Mouse (Mus musculus): ENCODE data around the gene Fam71e2. TPM values are rescaled to one million over a fixed set of nuclear protein-coding genes. Genes with fewer than 3 reads are reported as not detected.
A peak's percentile ranks its signal among the peaks of the same experiment; 100 is the strongest.
"Not testable (repeated sequence)": the region's sequence is repeated elsewhere in the genome, so short reads cannot be mapped to it uniquely, and the experiment has no call there.

Gene Fam71e2
- polyA plus RNA-seq (2014; fragmentation: Nextera tagmentation; extraction: Ambion mirVana) = not detected in 2 replicates

DNA sequence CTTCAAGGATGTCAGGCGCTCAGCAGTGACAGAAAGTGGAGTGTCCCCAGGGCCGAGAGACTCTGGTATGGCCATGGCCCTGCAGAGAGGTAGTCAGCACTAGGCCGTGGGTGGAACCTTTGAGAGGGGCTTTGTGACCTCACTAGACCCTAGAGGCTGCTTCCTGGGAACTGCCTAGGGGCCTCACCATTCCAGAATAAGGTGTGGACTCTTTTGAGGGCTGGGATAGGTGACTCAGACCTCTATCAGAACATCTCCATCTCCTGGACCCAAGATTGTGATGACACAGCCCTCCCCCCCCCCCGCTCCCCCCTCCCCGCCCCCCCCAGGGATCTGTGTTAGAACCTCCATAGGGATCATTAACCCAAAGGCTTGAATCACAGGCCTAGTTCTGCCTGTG lies at the start of gene Fam71e2:
Gene Fam71e2, minus strand, starts transcription at position 101 of the 400 bp plus-strand sequence.
- H3K9ac ChIP-seq (ENCODE audit: low read length) = no peak within 1 kb of the TSS
- H3K4me2 ChIP-seq = no peak within 1 kb of the TSS
- 78% methylated on average over 4 of the region's 5 CpGs for WGBS
- H3K4me1 ChIP-seq (ENCODE audit: control insufficient read depth, insufficient read depth, low read length) = no peaks in the 10 kb centered on the region
- no peak within 1 kb of the TSS for H3K27ac ChIP-seq (ENCODE audit: low read depth, low read length)
- DNase-seq (ENCODE audit: low spot score, missing footprints) (no peak), ATAC-seq (ENCODE audit: low FRiP score) (no peak)
- peaks cover 6% of the 10 kb centered on the region for H3K27me3 ChIP-seq (ENCODE audit: control insufficient read depth, insufficient read depth, low read length)
- H3K9me3 ChIP-seq (ENCODE audit: control insufficient read depth, low read length) = no peaks in the 10 kb centered on the region
- H3K36me3 ChIP-seq (ENCODE audit: control insufficient read depth, insufficient read depth, low read length) = no peaks in the 10 kb centered on the region
- no peak within 1 kb of the TSS for H3K4me3 ChIP-seq (ENCODE audit: low read depth, low read length)

DNA sequence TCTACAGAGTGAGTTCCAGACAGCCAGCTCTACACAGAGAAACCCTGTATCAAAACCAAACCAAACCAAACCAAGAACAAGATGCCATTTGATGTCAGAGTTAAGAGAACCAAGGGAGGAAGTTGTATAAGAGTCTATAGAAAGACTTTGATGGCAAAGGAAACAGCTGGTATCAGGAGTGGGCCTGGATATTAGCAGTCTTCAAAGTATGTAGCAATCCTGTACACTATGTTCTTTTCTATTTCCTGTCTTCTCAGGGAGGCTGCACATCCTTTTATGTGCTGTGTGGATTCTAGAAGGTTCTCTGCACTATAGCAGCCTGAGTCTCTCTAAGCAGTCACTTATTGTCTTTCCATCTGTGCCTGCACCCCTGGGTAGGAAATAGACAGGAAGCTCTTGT lies 45.5 kb upstream of the Fam71e2 start:
- Histone ChIP-seq H3K9ac (ENCODE audit: low read length) (no peak overlapping the region), H3K4me2 (no peak overlapping the region)
- no peak for DNase-seq (ENCODE audit: low spot score, missing footprints)

DNA sequence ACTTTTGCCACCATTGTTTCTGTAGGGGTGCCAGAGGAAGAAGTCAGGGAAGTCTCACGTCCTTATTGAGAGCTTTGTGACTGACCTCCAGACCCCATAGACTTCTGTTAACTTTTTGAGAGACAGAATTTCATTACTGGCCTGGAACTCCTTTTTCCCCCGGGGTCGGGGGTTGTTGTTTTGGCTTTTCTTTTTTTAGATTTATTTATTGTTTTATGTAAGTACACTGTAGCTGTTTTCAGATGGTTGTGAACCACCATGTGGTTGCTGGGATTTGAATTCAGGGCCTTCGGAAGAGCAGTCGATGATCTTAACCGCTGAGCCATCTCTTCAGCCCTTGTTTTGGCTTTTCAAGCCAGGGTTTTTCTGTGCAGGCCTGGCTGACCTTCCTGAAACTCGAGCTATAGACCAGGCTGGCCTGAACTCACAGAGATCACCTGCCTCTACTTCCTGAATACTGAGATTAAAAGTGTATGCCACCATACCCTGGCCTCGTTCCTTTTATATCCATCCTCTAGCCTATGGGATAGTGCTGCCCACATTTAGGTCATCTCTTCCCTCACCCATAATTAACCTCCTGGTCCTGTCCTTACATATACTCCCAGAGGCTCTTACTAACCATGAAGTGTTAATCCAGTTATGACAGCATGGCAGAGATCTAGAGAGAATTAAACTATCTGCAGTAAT lies 42.1 kb upstream of the Fam71e2 start:
- H3K4me1 ChIP-seq (ENCODE audit: control insufficient read depth, insufficient read depth, low read length) = peaks cover 22% of the 10 kb centered on the region
- peak overlapping the region; percentile 64 for H3K4me2 ChIP-seq
- DNase-seq (ENCODE audit: low spot score, missing footprints) (no peak), ATAC-seq (ENCODE audit: low FRiP score) (no peak)
- peak overlapping the region; percentile 42; the same call in 1 of the 2 replicates for H3K27ac ChIP-seq (ENCODE audit: low read depth, low read length)
- H3K27me3 ChIP-seq (ENCODE audit: control insufficient read depth, insufficient read depth, low read length) = no peaks in the 10 kb centered on the region
- H3K9ac ChIP-seq (ENCODE audit: low read length) = peak overlapping the region; percentile 64
- peaks cover 13% of the 10 kb centered on the region; the same call in 1 of the 2 replicates for H3K36me3 ChIP-seq (ENCODE audit: control insufficient read depth, insufficient read depth, low read length)
- H3K9me3 ChIP-seq (ENCODE audit: control insufficient read depth, low read length) = no peaks in the 10 kb centered on the region
- H3K4me3 ChIP-seq (ENCODE audit: low read depth, low read length) = peak overlapping the region; percentile 99
- WGBS = 25% methylated on average over 8 of the region's 8 CpGs

More for the DNA sequence above, 45.5 kb upstream of the Fam71e2 start:
- H3K36me3 ChIP-seq (ENCODE audit: control insufficient read depth, insufficient read depth, low read length) = no peaks in the 10 kb centered on the region
- H3K27ac ChIP-seq (ENCODE audit: low read depth, low read length) = no peak overlapping the region
- ATAC-seq (ENCODE audit: low FRiP score) = no peak
- no peaks in the 10 kb centered on the region for H3K9me3 ChIP-seq (ENCODE audit: control insufficient read depth, low read length)
- no peaks in the 10 kb centered on the region for H3K27me3 ChIP-seq (ENCODE audit: control insufficient read depth, insufficient read depth, low read length)
- no peak overlapping the region for H3K4me3 ChIP-seq (ENCODE audit: low read depth, low read length)
- H3K4me1 ChIP-seq (ENCODE audit: control insufficient read depth, insufficient read depth, low read length) = peaks cover 6% of the 10 kb centered on the region

DNA sequence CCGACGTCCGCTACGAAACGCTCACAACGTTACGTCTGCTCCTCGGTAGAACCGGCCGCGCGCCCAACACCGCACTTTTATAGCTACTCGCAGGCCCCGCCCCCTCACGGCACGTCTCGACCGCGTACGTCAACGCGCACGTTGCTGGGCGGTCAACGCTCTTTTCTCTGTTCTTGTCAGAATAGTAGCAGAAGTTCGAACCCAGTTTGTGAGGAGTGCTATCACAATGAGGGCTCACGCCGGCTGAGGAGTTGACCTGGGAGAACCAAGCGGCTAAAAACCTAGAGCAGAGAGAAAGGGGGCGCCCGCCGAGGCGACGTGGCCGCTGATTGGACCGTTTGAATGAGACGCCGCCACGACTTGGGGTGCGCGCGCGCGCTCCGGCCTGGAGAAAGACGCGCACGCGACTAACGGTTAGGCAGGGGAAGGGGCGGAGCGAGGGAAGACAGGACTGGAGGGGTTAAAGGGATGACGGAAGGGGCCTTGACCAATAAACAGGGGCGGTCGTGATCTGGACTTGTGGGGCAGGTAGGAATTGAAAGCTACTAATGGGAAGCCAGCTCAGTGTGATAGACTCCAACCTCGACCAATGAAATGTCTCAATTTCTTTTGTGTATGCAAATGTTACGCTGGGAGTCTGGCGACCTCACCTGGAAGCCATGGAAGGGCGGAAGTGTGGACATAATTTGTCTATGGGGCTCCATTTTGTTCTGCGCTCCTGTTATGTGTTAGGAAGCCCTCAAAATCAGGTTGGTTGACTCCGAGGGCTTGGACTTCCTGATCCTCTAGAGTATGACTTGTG lies 41.4 kb upstream of the Fam71e2 start, which contains the start of gene Ube2s:
Gene Ube2s, minus strand, starts transcription at position 288 of the 802 bp plus-strand sequence.
- peak; percentile 100 for DNase-seq (ENCODE audit: low spot score, missing footprints)
- ATAC-seq (ENCODE audit: low FRiP score) = peak; percentile 99
- H3K4me1 ChIP-seq (ENCODE audit: control insufficient read depth, insufficient read depth, low read length) = peaks cover 22% of the 10 kb centered on the region
- H3K9ac ChIP-seq (ENCODE audit: low read length) = peak within 1 kb of the TSS; percentile 99
- H3K27me3 ChIP-seq (ENCODE audit: control insufficient read depth, insufficient read depth, low read length) = no peaks in the 10 kb centered on the region
- no peaks in the 10 kb centered on the region for H3K9me3 ChIP-seq (ENCODE audit: control insufficient read depth, low read length)
- peaks cover 16% of the 10 kb centered on the region; the same call in 1 of the 2 replicates for H3K36me3 ChIP-seq (ENCODE audit: control insufficient read depth, insufficient read depth, low read length)
- peak within 1 kb of the TSS; percentile 79 for H3K27ac ChIP-seq (ENCODE audit: low read depth, low read length)
- H3K4me2 ChIP-seq = peak within 1 kb of the TSS; percentile 64
- peak within 1 kb of the TSS; percentile 99 for H3K4me3 ChIP-seq (ENCODE audit: low read depth, low read length)
- WGBS = 1% methylated on average over 62 of the region's 62 CpGs

DNA sequence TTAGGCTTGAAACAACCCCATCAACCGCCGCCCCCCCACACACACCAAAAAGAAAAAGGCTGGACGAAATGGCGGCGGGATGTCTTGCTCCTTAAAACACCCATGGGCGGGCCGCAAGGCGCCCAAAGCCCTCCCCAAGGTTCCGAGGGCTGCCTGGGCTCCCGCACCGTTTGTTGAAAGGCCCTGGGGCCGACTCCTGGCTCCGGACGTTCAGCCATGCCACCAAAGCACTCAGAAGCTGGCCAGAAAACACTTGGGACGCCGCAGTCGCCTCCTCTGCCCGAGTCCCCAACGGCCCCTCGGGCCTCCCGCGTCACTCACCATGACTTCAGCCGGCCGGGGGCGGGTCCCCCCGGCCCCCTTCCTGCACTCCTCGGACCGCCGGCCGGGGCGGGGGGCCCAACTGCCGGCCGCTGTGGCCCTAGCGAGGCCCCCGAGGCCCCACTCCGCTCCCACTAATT lies 40.8 kb upstream of the Fam71e2 start:
- under 1% methylated on average over 22 of the region's 36 CpGs for WGBS

DNA sequence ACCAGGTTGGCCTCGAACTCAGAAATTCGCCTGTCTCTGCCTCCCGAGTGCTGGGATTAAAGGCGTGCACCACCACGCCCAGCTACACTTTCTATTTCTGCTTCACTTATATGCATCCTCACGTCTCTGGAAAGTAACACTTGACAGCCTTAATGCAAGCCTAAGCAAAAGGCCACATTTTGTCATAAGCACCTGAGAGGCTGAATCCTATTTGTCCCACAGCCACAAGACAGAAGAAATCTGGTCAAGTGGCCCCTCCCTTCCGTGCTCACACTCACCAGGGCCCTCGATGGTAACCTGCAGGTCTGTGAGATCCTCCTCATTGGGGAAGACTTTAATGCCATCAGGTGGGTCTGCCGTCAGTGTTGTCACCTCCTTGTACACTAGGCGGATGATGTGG lies 40.0 kb upstream of the Fam71e2 start:
- peak overlapping the region; percentile 64 for H3K4me2 ChIP-seq
- H3K36me3 ChIP-seq (ENCODE audit: control insufficient read depth, insufficient read depth, low read length) = peaks cover 26% of the 10 kb centered on the region
- H3K27me3 ChIP-seq (ENCODE audit: control insufficient read depth, insufficient read depth, low read length); ATAC-seq (ENCODE audit: low FRiP score); H3K9me3 ChIP-seq (ENCODE audit: control insufficient read depth, low read length); DNase-seq (ENCODE audit: low spot score, missing footprints); H3K27ac ChIP-seq (ENCODE audit: low read depth, low read length): not testable (repeated sequence)
- H3K9ac ChIP-seq (ENCODE audit: low read length) = peak overlapping the region; percentile 99
- peaks cover 22% of the 10 kb centered on the region for H3K4me1 ChIP-seq (ENCODE audit: control insufficient read depth, insufficient read depth, low read length)
- 40% methylated on average over 10 of the region's 10 CpGs for WGBS
- peak overlapping the region; percentile 99 for H3K4me3 ChIP-seq (ENCODE audit: low read depth, low read length)

More for the DNA sequence above, 40.8 kb upstream of the Fam71e2 start:
- peaks cover 22% of the 10 kb centered on the region for H3K4me1 ChIP-seq (ENCODE audit: control insufficient read depth, insufficient read depth, low read length)
- H3K27ac ChIP-seq (ENCODE audit: low read depth, low read length) = peak overlapping the region; percentile 79; the same call in 1 of the 2 replicates
- H3K36me3 ChIP-seq (ENCODE audit: control insufficient read depth, insufficient read depth, low read length) = peaks cover 22% of the 10 kb centered on the region
- ATAC-seq (ENCODE audit: low FRiP score) = no peak; the same call in 1 of the 2 replicates
- H3K9me3 ChIP-seq (ENCODE audit: control insufficient read depth, low read length) = no peaks in the 10 kb centered on the region
- DNase-seq (ENCODE audit: low spot score, missing footprints) = peak; percentile 92
- peak overlapping the region; percentile 99 for H3K9ac ChIP-seq (ENCODE audit: low read length)
- peak overlapping the region; percentile 64 for H3K4me2 ChIP-seq
- H3K4me3 ChIP-seq (ENCODE audit: low read depth, low read length) = peak overlapping the region; percentile 99
- H3K27me3 ChIP-seq (ENCODE audit: control insufficient read depth, insufficient read depth, low read length) = no peaks in the 10 kb centered on the region

DNA sequence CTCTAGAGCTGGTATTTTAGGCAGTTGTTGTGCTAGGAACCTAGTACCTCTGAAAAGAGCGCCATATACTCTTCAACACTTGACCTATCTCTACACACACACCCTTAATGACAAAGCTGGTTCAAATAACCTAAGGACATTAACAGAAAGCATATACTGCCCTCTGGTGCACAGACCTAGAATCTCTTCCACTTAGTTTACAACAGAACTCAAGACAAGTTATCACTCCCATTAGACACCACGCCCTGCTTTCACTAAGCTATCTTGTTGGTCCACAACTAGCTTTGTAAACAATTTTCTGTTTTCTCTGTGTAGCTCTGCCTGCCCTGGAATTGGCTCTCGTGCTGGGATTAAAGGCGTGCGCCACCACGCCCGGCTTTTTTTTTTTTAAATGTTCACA lies 35.6 kb upstream of the Fam71e2 start:
- H3K36me3 ChIP-seq (ENCODE audit: control insufficient read depth, insufficient read depth, low read length) = peaks cover 26% of the 10 kb centered on the region
- H3K4me1 ChIP-seq (ENCODE audit: control insufficient read depth, insufficient read depth, low read length) = peaks cover 16% of the 10 kb centered on the region
- H3K27me3 ChIP-seq (ENCODE audit: control insufficient read depth, insufficient read depth, low read length) = no peaks in the 10 kb centered on the region
- no peak overlapping the region for H3K4me3 ChIP-seq (ENCODE audit: low read depth, low read length)
- no peak overlapping the region for H3K27ac ChIP-seq (ENCODE audit: low read depth, low read length)
- ATAC-seq (ENCODE audit: low FRiP score) = peak; percentile 28; the same call in 1 of the 2 replicates
- no peak for DNase-seq (ENCODE audit: low spot score, missing footprints)
- H3K4me2 ChIP-seq = no peak overlapping the region
- no peak overlapping the region for H3K9ac ChIP-seq (ENCODE audit: low read length)
- no peaks in the 10 kb centered on the region for H3K9me3 ChIP-seq (ENCODE audit: control insufficient read depth, low read length)
- WGBS = 95% methylated on average over 7 of the region's 7 CpGs

DNA sequence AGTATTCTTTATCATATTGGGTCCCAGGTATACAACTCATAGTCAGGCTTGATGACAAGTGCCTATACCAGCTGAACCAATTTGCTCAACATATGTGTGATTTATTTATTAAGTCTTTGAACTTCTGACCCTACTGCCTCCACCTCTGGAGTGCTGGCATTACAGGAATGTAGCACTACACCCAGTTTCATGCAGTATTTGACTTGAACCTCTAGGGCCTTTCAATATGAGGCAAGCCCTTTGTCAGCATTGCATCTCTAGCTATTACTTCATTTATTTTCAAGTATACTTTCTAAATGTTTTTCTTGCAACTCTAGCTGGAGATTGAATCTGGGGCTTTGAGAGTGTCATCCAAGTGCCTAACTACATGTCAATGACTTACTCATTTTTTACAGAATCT lies 31.1 kb upstream of the Fam71e2 start:
- Histone ChIP-seq H3K27ac (ENCODE audit: low read depth, low read length) (no peak overlapping the region), H3K4me2 (no peak overlapping the region), H3K36me3 (ENCODE audit: control insufficient read depth, insufficient read depth, low read length) (peaks cover 8% of the 10 kb centered on the region), H3K9me3 (ENCODE audit: control insufficient read depth, low read length) (no peaks in the 10 kb centered on the region), H3K27me3 (ENCODE audit: control insufficient read depth, insufficient read depth, low read length) (no peaks in the 10 kb centered on the region), H3K4me3 (ENCODE audit: low read depth, low read length) (no peak overlapping the region), H3K4me1 (ENCODE audit: control insufficient read depth, insufficient read depth, low read length) (no peaks in the 10 kb centered on the region), H3K9ac (ENCODE audit: low read length) (no peak overlapping the region)
- DNase-seq (ENCODE audit: low spot score, missing footprints) (no peak), ATAC-seq (ENCODE audit: low FRiP score) (no peak)

All from midbrain, embryonic 11.5 days (tissue).